Mouse (Mus musculus) ES-Bruce4 (cell line): ENCODE measurements around the gene Cpn2.
A peak's percentile ranks its signal among the peaks of the same experiment; 100 is the strongest.

ENCODE experiments used
- CTCF ChIP-seq: IDR thresholded peaks from one replicate; pipeline ENCODE4 v1.8.1; 2011; ENCODE audit warnings: low read depth, low read length
- EP300 ChIP-seq: IDR thresholded peaks from 2 replicates; pipeline ENCODE4 v1.6.1; 2011; ENCODE audit warnings: low read depth, low read length; ENCODE audit not compliant: insufficient read depth
- POLR2A ChIP-seq: IDR thresholded peaks from one replicate; pipeline ENCODE4 v1.8.1; 2011; ENCODE audit warnings: low read length; ENCODE audit not compliant: insufficient read depth

DNA sequence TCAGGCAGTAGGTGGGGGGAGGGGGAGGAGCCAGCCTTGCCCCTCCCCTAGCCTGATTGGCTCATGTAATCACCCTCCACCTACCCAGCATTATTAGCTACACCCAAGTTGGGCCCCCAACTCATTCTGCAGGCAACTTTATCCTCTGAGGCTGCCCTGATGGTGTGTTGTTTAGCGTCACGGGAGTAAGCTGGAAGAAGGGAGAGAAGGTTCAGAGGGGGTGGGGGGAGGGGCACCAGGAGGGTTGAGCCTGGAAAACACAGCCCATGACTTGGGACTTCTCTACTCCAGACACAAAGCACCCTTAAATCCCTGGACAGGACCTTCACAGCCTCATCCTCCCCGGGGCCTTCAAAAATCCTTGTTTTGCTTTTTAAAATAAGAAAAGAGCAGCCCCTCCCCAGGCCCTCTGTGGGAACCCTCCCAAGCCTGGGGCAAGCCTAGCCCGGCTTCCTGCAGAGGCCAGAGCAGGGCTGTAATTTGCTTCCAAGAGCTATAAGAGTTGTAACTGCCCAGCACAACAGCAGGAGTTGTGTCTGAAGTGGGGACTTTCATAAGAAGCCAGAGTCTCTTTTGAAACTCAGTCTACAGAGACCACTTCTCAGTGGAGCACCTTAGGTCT is 13.5 kb upstream of the Cpn2 start:
- TF ChIP-seq CTCF (no peak), POLR2A (no peak), EP300 (peak; percentile 68)
